Mouse (Mus musculus) CH12.LX (cell line): ENCODE results near the gene Ppard. TPM values are rescaled to one million over a fixed set of nuclear protein-coding genes. Genes with fewer than 3 reads are reported as not detected.

Experiments used
- DNase-seq: peaks from one replicate; pipeline ENCODE4 v3.0.0-alpha.2; 2013; ENCODE audit errors: extremely low read depth
- H3K27ac ChIP-seq: 2 replicates; pipeline ENCODE4 v1.5.1; 2012; ENCODE audit warnings: low read depth, mild to moderate bottlenecking, control low read depth, moderate library complexity; ENCODE audit not compliant: insufficient read depth
- H3K27me3 ChIP-seq: replicated peaks from 2 replicates; pipeline ENCODE3; 2012; ENCODE audit warnings: inconsistent platforms
- H3K36me3 ChIP-seq, 2 experiments: replicated peaks in 1 of 2; 2 replicates each; pipeline versions ENCODE3 to v1.6.1; 2012; ENCODE audit warnings: inconsistent platforms in 1 of 2, low read length in 1 of 2, mild to moderate bottlenecking in 1 of 2, mixed read lengths in 1 of 2, moderate library complexity in 1 of 2; ENCODE audit not compliant: control insufficient read depth in 1 of 2, insufficient read depth in 1 of 2
- H3K4me1 ChIP-seq, 2 experiments: 2 replicates each; pipeline ENCODE4 v1.6.1; 2012; ENCODE audit warnings: inconsistent platforms in 1 of 2, moderate library complexity in 1 of 2; ENCODE audit not compliant: insufficient read depth in 2 of 2, control insufficient read depth in 1 of 2
- H3K4me2 ChIP-seq: 2 replicates; pipeline ENCODE4 v1.6.1; 2012; ENCODE audit warnings: low read depth, mild to moderate bottlenecking, control low read depth; ENCODE audit not compliant: poor library complexity, insufficient read depth, severe bottlenecking
- H3K4me3 ChIP-seq, 3 experiments: fragments of 150-350 bp in 1 of 3; sonication (generic) in 1 of 3; replicated peaks in 1 of 3; 2 replicates each; pipeline versions ENCODE3 to v1.5.1; 2011 to 2012; ENCODE audit warnings: low read depth in 2 of 3, low read length in 2 of 3, mild to moderate bottlenecking in 2 of 3, moderate library complexity in 2 of 3, control low read depth in 1 of 3, improper control_type of control experiment in 1 of 3, inconsistent platforms in 1 of 3, mixed read lengths in 1 of 3; ENCODE audit not compliant: poor library complexity in 1 of 3
- H3K79me2 ChIP-seq: replicated peaks from 2 replicates; pipeline ENCODE4 v1.6.1; 2012; ENCODE audit warnings: mild to moderate bottlenecking, moderate library complexity; ENCODE audit not compliant: control insufficient read depth, poor library complexity, insufficient read depth, severe bottlenecking; ENCODE audit errors: extremely low read depth
- H3K9ac ChIP-seq: 2 replicates; pipeline ENCODE4 v1.6.1; 2012; ENCODE audit warnings: low read depth, mild to moderate bottlenecking, control low read depth, moderate library complexity; ENCODE audit not compliant: insufficient read depth
- H3K9me3 ChIP-seq: replicated peaks from 2 replicates; pipeline ENCODE3; 2012; ENCODE audit warnings: low read length, inconsistent platforms, mixed read lengths
- CTCF ChIP-seq, 2 experiments: IDR thresholded peaks in 1 of 2; conservative IDR thresholded peaks in 1 of 2; 2 replicates each; pipeline ENCODE4 v1.5.1; 2011 to 2012; ENCODE audit warnings: low read depth in 2 of 2, low read length in 2 of 2, improper control_type of control experiment in 1 of 2, inconsistent platforms in 1 of 2, mild to moderate bottlenecking in 1 of 2, moderate library complexity in 1 of 2
- E2F4 ChIP-seq: IDR thresholded peaks from 2 replicates; pipeline ENCODE4 v1.6.1; 2011; ENCODE audit warnings: low read depth, low read length, improper control_type of control experiment; ENCODE audit not compliant: insufficient replicate concordance
- EP300 ChIP-seq: IDR thresholded peaks from 2 replicates; pipeline ENCODE4 v1.6.1; 2011; ENCODE audit warnings: low read length, improper control_type of control experiment
- GABPA ChIP-seq: IDR thresholded peaks from 2 replicates; pipeline ENCODE4 v1.6.1; 2012; ENCODE audit warnings: low read depth, low read length, improper control_type of control experiment, inconsistent platforms; ENCODE audit not compliant: insufficient replicate concordance
- HCFC1 ChIP-seq: IDR thresholded peaks from 2 replicates; pipeline ENCODE4 v1.6.1; 2012; ENCODE audit warnings: low read depth, mild to moderate bottlenecking, inconsistent platforms, low read length, improper control_type of control experiment
- IRF4 ChIP-seq: IDR thresholded peaks from 2 replicates; pipeline ENCODE4 v1.6.1; 2014; ENCODE audit warnings: low read depth, mild to moderate bottlenecking, inconsistent platforms, low read length, improper control_type of control experiment
- JUN ChIP-seq: IDR thresholded peaks from 2 replicates; pipeline ENCODE4 v1.6.1; 2011; ENCODE audit warnings: low read depth, mild to moderate bottlenecking, low read length, improper control_type of control experiment, moderate library complexity; ENCODE audit not compliant: insufficient read depth
- MXI1 ChIP-seq: IDR thresholded peaks from 2 replicates; pipeline ENCODE4 v1.6.1; 2011; ENCODE audit warnings: mild to moderate bottlenecking, low read depth, low read length, improper control_type of control experiment
- MYC ChIP-seq: IDR thresholded peaks from 2 replicates; pipeline ENCODE4 v1.6.1; 2011; ENCODE audit warnings: low read depth, mild to moderate bottlenecking, improper control_type of control experiment, low read length
- PAX5 ChIP-seq: IDR thresholded peaks from 2 replicates; pipeline ENCODE4 v1.6.1; 2012; ENCODE audit warnings: low read length, inconsistent platforms, mixed read lengths
- POLR2A ChIP-seq: IDR thresholded peaks from 2 replicates; pipeline ENCODE4 v1.6.1; 2011; ENCODE audit warnings: low read depth, mild to moderate bottlenecking, improper control_type of control experiment, low read length
- POLR2AphosphoS2 ChIP-seq: IDR thresholded peaks from 2 replicates; pipeline ENCODE4 v1.6.1; 2011; ENCODE audit warnings: low read depth, low read length, improper control_type of control experiment
- RAD21 ChIP-seq: IDR thresholded peaks from 2 replicates; pipeline ENCODE4 v1.6.1; 2011; ENCODE audit warnings: low read depth, mild to moderate bottlenecking, low read length, improper control_type of control experiment, moderate library complexity
- RCOR1 ChIP-seq: conservative IDR thresholded peaks from 2 replicates; pipeline ENCODE4 v1.6.1; 2012; ENCODE audit warnings: low read depth, mild to moderate bottlenecking, inconsistent platforms, low read length, improper control_type of control experiment
- SMC3 ChIP-seq: IDR thresholded peaks from 2 replicates; pipeline ENCODE4 v1.6.1; 2011; ENCODE audit warnings: low read depth, low read length, improper control_type of control experiment
- TBP ChIP-seq: conservative IDR thresholded peaks from 2 replicates; pipeline ENCODE4 v1.6.1; 2011; ENCODE audit warnings: low read depth, low read length, improper control_type of control experiment
- ZC3H11A ChIP-seq: IDR thresholded peaks from 2 replicates; pipeline ENCODE4 v1.6.1; 2012; ENCODE audit warnings: low read depth, mild to moderate bottlenecking, inconsistent platforms, low read length, improper control_type of control experiment
- ZNF384 ChIP-seq: IDR thresholded peaks from 2 replicates; pipeline ENCODE4 v1.6.1; 2012; ENCODE audit warnings: low read depth, low read length, improper control_type of control experiment, inconsistent platforms
- dilution Hi-C: fragments of 300-500 bp; cut with MboI; formaldehyde crosslinking; loops from 2 replicates; pipeline ENCODE4 v1.14.3; 2020; ENCODE audit warnings: low sequenced_read_pairs; ENCODE audit not compliant: extremely low pct_unique_long_range_greater_than_20kb, extremely low pct_ligation_motif_present
- in situ Hi-C: fragments of 300-500 bp; cut with MboI; formaldehyde crosslinking; loops from 3 replicates; pipeline ENCODE4 v1.14.3; 2019; ENCODE audit warnings: low sequenced_read_pairs, low pct_ligation_motif_present, low pct_unique_long_range_greater_than_20kb, mixed read lengths
- polyA plus RNA-seq: library from polyadenylated mRNA; unstranded; fragments of >175 nt; gene quantifications from 2 replicates; pipeline ENCODE4 v1.2.1, GENCODE M21; 2012; ENCODE audit warnings: low read depth; ENCODE audit not compliant: insufficient read length
- total RNA-seq, 2 experiments: library from RNA; depleted of rRNA; stranded (reverse); fragments of 300-350 nt in 1 of 2; fragments of >200 nt in 1 of 2; gene quantifications; 2 replicates each; pipeline ENCODE4 v1.2.3; 2012 to 2014

Gene Ppard
- total and polyA plus RNA-seq, 3 experiments: 2.9 to 15.5 (median 7.3) TPM

GRCm38 (mm10) chr17:28308297-28309195, 76.0 kb downstream of the Ppard start (continued):
- 0 out of 2 replicates have a peak, but pooled peaks have one; percentile 37 for TF ChIP-seq RCOR1
- TF ChIP-seq POLR2AphosphoS2: no peak
- peak; percentile 95 for TF ChIP-seq SMC3
- TF ChIP-seq HCFC1: no peak
- TF ChIP-seq MXI1: peak; percentile 38; the same call in 1 of the 2 replicates
- TF ChIP-seq IRF4: peak; percentile 48
- TF ChIP-seq JUN: no peak
- TF ChIP-seq CTCF (conservative IDR thresholded peaks at IDR 0.05 in 1 of 2, IDR thresholded peaks at IDR 0.05 in 1 of 2; ENCODE audit: low read depth in 2 of 2, low read length in 2 of 2): peak; percentile 87 to 94
- peak; percentile 54; the same call in 1 of the 2 replicates for TF ChIP-seq EP300
- no peak for TF ChIP-seq PAX5
- TF ChIP-seq RAD21: peak; percentile 99
- TF ChIP-seq GABPA: no peak
- no peak for TF ChIP-seq TBP
- TF ChIP-seq ZC3H11A: peak; percentile 80
- TF ChIP-seq POLR2A: no peak
- TF ChIP-seq, all 38 proteins: peak for 19

- dilution Hi-C loops: no loop called here
- peaks cover 4 to 49% of the 10 kb centered on the region in 2 experiments; a peak in 3 of 4 replicates for H3K4me1 ChIP-seq
- no peak overlapping the region for H3K27ac ChIP-seq
- H3K9ac ChIP-seq: no peak overlapping the region
- H3K4me3 ChIP-seq: no peak overlapping the region
- in situ Hi-C loops: loop anchor here (25.0 kb wide), 1 partner anchor 224 kb away; the partner anchor contains the start of gene Tcp11
- DNase-seq: no peak
- no peak overlapping the region for H3K4me2 ChIP-seq
- 0 out of 2 replicates have a peak, but pooled peaks cover 2% of the 10 kb centered on the region for H3K79me2 ChIP-seq
- no peaks in the 10 kb centered on the region for H3K9me3 ChIP-seq
- TF ChIP-seq MYC: peak; percentile 18; the same call in 1 of the 2 replicates
- TF ChIP-seq E2F4: no peak
- peak; percentile 79 for TF ChIP-seq ZNF384
- TF ChIP-seq CTCF (conservative IDR thresholded peaks at IDR 0.05 in 1 of 2, IDR thresholded peaks at IDR 0.05 in 1 of 2; ENCODE audit: low read depth in 2 of 2, low read length in 2 of 2): peak in 1 of 2 experiments; percentile 23; a peak in 1 of 4 replicates
- no peaks in the 10 kb centered on the region for H3K27me3 ChIP-seq
- H3K36me3 ChIP-seq: peaks cover 8% of the 10 kb centered on the region in 2 experiments
These were observed 78.3 kb downstream of the Ppard start for GRCm38 (mm10) chr17:28310831-28311230.
